Mouse (Mus musculus): ENCODE measurements around the gene Dedd2. TPM values are rescaled to one million over a fixed set of nuclear protein-coding genes. Genes with fewer than 3 reads are reported as not detected.
A peak's percentile ranks its signal among the peaks of the same experiment; 100 is the strongest.

The Dedd2 gene
- total RNA-seq, 2 experiments from 2014 or later, result 23.9 to 26.3 TPM

DNA sequence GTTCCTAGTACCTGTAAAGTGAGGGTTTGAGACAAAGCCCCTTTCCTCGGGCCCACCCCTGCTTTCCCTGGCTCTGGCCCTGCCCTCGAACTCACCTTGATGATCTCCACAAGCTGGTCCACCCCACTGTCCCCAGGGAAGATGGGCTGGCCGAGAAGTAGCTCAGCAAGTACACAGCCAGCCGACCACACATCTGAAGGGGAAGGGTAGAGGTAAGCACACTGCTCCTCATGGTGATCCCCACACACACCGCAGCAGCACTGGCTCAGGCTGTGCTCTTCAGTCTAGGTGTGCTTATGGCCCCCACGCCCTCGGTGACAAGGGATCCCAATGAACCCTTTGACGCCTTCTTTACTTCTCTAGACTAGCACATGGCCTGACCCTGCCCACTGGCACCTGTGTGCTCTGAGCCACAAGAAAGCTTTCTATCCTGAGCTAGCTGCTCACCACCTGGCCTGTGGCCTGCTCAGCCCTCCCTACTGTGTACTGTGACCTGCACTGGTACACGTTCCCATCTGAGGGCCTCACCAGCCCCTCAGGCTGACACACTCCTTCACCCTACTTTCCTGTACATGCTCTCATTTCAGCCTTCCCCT is 10.4 kb upstream of the Dedd2 start:
- no peak overlapping the region for H3K4me3 ChIP-seq
- TF ChIP-seq CTCF (IDR thresholded peaks at IDR 0.05), result no peak
- no peak for DNase-seq (ENCODE audit: extremely low spot score in 1 of 2, low spot score in 2 of 2)
- no peak overlapping the region for H3K27ac ChIP-seq
- intact Hi-C loops (cut with DNase I), result no loop called here

DNA sequence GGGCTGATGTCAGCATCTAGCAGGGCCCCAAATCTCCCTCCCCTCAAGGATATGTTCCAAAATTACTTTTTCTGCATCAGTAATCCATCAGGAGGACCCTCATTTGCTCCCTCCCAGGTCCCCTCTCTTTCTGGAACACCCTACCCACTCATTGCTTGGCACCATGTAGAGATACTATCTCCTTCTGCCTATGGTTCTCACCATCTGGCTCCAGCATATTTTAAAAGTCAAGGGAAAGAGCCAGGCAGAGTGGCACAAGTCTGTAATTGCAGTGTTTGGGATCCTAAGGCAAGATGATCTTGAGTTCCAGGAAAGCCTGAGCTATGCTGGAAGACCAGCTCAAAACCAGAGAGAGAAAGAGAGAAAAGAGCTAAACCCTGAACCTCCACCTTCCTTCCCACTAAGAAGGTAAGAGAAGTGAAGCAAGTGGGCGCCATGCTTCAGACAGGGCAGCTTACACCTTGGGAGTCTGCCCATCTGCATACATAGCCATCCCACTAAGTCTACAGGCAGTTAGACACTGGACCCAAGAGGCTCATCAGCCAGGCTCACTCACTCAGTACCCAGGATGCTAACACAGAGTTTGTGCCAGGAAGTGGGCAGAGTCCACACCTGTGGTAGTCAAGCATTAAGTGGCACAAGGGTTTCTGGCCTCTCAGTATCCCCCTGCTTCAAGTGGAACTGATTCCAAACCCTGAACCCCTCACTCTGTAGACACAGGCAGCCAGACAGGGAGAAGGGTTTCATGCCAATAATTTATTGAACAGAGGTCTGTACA is 7.3 kb upstream of the Dedd2 start:
- intact Hi-C loops (cut with DNase I), result no loop called here

DNA sequence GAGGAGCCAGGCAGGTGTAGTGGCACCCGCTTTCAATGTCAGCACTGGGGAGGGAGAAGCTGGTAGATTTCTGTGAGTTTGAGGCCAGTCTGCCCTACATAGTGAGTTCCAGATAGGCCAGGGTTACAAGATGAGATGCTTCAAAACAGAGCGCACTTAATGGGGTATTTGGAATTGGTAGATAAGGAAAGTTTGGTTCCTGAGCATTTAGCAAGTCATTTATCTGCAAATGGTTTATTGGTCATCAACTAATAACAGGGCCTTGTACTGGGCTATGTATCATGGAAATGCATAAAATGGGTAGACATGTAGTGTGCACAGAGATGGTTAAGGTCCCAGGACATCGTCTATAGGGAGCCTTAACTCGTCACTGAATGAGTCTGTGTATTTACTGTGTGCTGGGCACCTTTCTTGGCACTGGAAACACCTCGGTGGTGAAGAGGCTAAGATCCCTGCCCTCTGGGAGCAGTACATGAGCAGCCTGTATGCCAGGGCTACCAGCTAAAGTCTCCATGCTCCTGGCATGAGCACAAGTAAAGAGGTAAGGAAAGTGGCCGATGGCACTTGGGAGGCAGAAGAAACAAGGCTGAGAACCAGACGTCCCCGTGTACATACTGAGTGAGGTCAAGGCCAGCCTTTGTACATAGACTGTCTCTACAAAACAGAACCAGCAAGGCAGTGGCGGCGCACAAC is 2.0 kb upstream of the Dedd2 start:
- H3K27ac ChIP-seq, result no peak overlapping the region
- intact Hi-C loops (cut with DNase I), result no loop called here
- H3K4me3 ChIP-seq, result peak overlapping the region; percentile 73; the same call in 1 of the 2 replicates
- no peak for TF ChIP-seq CTCF (IDR thresholded peaks at IDR 0.05)
- DNase-seq (ENCODE audit: extremely low spot score in 1 of 2, low spot score in 2 of 2), result no peak

More for the DNA sequence above, 7.3 kb upstream of the Dedd2 start:
- Histone ChIP-seq H3K27ac (peak overlapping the region; percentile 5; the same call in 1 of the 2 replicates), H3K4me3 (no peak overlapping the region)
- DNase-seq (ENCODE audit: extremely low spot score in 1 of 2, low spot score in 2 of 2), result no peak
- TF ChIP-seq CTCF (IDR thresholded peaks at IDR 0.05), result no peak

GRCm38 (mm10) chr7:25221102-25221883 is 878 bp upstream of the Dedd2 start, which contains the start of gene Zfp526:
Gene Zfp526 (plus strand): TSS chr7:25221425.
- peak; percentile 3 for TF ChIP-seq CTCF (IDR thresholded peaks at IDR 0.05)
- intact Hi-C loops (cut with DNase I), result no loop called here
- peak; percentile 96 to 99 for DNase-seq (ENCODE audit: extremely low spot score in 1 of 2, low spot score in 2 of 2)
- Histone ChIP-seq H3K27ac (peak within 1 kb of the TSS; percentile 65; the same call in 1 of the 2 replicates), H3K4me3 (peak within 1 kb of the TSS; percentile 73)

- peak; percentile 94 for DNase-seq (ENCODE audit: extremely low spot score in 1 of 2, low spot score in 2 of 2)
- no peak for TF ChIP-seq CTCF (IDR thresholded peaks at IDR 0.05)
- intact Hi-C loops (cut with DNase I), result no loop called here
- Histone ChIP-seq H3K27ac (peak overlapping the region; percentile 86), H3K4me3 (peak overlapping the region; percentile 70)
Measured at GRCm38 (mm10) chr7:25219756-25220456, 509 bp downstream of the Dedd2 start.

GRCm38 (mm10) chr7:25219416-25219750 is 1.0 kb downstream of the Dedd2 start:
- intact Hi-C loops (cut with DNase I), result no loop called here
- H3K4me3 ChIP-seq, result peak overlapping the region; percentile 70
- TF ChIP-seq CTCF (IDR thresholded peaks at IDR 0.05), result no peak
- no peak for DNase-seq (ENCODE audit: extremely low spot score in 1 of 2, low spot score in 2 of 2)
- peak overlapping the region; percentile 86 for H3K27ac ChIP-seq

DNA sequence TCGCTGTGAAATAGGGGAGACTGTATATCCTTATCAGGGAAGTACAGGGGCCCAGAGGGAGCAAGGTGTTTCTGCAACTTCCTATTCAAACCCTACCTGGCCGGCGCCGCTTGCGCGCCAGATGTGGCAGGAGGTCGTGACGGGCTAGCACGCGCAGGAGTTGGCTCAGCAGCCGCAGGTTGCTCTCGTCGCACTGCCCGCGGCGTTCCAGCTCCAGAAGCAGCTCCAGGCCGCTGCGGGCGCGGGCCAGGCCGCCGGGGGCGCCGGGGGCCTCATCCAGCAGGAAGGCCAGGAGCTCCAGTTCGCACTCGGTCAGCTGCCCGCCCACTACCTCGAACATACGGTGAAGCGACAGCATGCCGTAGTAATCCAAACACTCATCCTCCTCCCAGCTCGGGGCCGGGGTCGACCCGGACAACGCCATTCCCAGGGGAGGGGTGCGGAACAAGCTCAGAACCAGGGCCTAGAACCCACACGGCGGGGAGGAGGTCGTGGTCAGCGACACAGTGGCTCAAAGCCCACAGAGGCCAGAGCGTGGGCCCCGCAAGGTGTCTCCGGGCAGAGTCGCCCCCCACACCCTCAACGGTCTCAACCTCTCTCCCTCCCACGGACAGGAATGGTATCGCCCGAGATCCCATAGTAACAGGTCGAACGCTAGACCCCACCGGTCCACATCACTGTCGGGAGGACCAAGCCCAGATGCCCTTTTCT is 1.6 kb downstream of the Dedd2 start:
- no peak; the same call in 1 of the 2 replicates for TF ChIP-seq CTCF (IDR thresholded peaks at IDR 0.05)
- peak; percentile 38 to 40 for DNase-seq (ENCODE audit: extremely low spot score in 1 of 2, low spot score in 2 of 2)
- H3K4me3 ChIP-seq, result peak overlapping the region; percentile 70
- intact Hi-C loops (cut with DNase I), result no loop called here
- peak overlapping the region; percentile 86 for H3K27ac ChIP-seq

- no peak for DNase-seq (ENCODE audit: extremely low spot score in 1 of 2, low spot score in 2 of 2)
- intact Hi-C loops (cut with DNase I), result no loop called here
- no peak overlapping the region; the same call in 1 of the 2 replicates for H3K4me3 ChIP-seq
- no peak overlapping the region for H3K27ac ChIP-seq
- TF ChIP-seq CTCF (IDR thresholded peaks at IDR 0.05), result no peak
Measured at GRCm38 (mm10) chr7:25217653-25218395, 2.6 kb downstream of the Dedd2 start.

DNA sequence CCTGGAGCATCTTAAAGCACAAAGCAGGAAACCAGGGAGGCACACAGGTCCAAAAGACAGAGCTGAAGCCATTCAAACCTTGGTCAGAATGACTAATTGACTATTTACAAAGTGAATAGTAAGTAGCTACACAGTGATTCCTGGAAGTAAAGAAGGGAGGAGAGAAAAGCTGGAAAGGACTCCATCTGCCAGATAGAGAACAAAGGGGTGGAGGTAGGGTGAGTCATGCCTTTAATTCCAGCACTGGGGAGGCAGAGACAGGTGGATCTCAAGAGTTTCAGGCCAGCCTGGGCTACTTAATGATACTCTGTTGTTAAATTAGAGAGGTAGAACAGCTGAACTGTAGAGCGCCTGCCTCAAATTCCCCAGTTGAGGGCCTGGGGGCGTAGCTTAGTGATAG is 6.2 kb downstream of the Dedd2 start:
- TF ChIP-seq CTCF (IDR thresholded peaks at IDR 0.05), result no peak
- no peak overlapping the region for H3K27ac ChIP-seq
- intact Hi-C loops (cut with DNase I), result no loop called here
- no peak for DNase-seq (ENCODE audit: extremely low spot score in 1 of 2, low spot score in 2 of 2)
- no peak overlapping the region for H3K4me3 ChIP-seq

DNA sequence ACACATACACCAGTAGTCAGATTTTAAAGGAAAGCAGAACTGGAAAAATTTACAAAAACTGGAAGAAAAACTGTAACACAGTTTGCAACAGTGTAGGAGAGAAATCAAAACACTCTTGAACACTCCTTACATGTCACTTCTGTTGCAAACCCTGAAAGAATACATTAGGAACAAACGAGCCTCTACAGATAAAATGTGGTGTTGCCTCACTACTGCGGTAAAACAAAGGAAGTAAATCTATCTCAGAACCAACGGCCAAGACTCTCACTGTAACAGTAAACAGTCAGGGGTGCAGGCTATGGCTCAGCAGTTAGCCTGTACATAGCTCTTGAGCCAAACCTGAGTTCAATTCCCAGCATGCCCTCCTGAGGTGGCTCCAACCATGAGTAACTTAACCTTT is 7.3 kb downstream of the Dedd2 start:
- no peak for TF ChIP-seq CTCF (IDR thresholded peaks at IDR 0.05)
- no peak for DNase-seq (ENCODE audit: extremely low spot score in 1 of 2, low spot score in 2 of 2)
- no peak overlapping the region for H3K4me3 ChIP-seq
- H3K27ac ChIP-seq, result no peak overlapping the region
- intact Hi-C loops (cut with DNase I), result no loop called here

All from left cerebral cortex, adult 2 months (tissue).